Comparison of ENCODE assay signal across 9 mouse cellular contexts in genomic region chr17:12203414-12203897, GRCm38 (mm10).
DNase-seq lines count a peak whose midpoint lies in the region; ATAC-seq and TF ChIP-seq lines count a peak whose summit lies in the region.
"Had no signal": no experiment of that assay in that cellular context is flagged by ENCODE, and none has a peak within 500 bp of the region (broad histone marks: within the 10 kb centered on the region; RNA-seq: fewer than 3 reads in every experiment).

No protein-coding gene starts in this region.

- peak; percentile 94 for DNase-seq in heart, adult 11 months
- DNase-seq in heart, postnatal 25 days (ENCODE audit: low spot score), result no peak
- peak; percentile 44 for DNase-seq in cerebellum, adult 11 months
- no peak for DNase-seq in liver, postnatal 0 days
- no peak for DNase-seq in urinary bladder, postnatal 4 days (ENCODE audit: low spot score in 2 of 2)
- DNase-seq in kidney, adult 11 months, result no peak
- no peak for DNase-seq in adrenal gland, postnatal 36 days

- no peak for TF ChIP-seq EP300 in liver, postnatal 0 days (IDR thresholded peaks at IDR 0.05; ENCODE audit: low read depth)

- H3K4me1 ChIP-seq in heart, embryonic 12.5 days (replicated peaks), result peaks cover 45% of the 10 kb centered on the region
- peaks cover 67% of the 10 kb centered on the region for H3K4me1 ChIP-seq in liver, postnatal 0 days (ENCODE audit: insufficient read depth)

- peaks cover 5% of the 10 kb centered on the region for H3K36me3 ChIP-seq in heart, embryonic 12.5 days
- peaks cover 2% of the 10 kb centered on the region for H3K36me3 ChIP-seq in liver, postnatal 0 days (replicated peaks; ENCODE audit: insufficient read depth, low read length)
- H3K36me3 ChIP-seq: embryonic facial prominence, embryonic 12.5 days had no signal

- peak overlapping the region; percentile 16; the same call in 1 of the 2 replicates for H3K9ac ChIP-seq in heart, embryonic 12.5 days
- peak overlapping the region; percentile 11; the same call in 1 of the 2 replicates for H3K9ac ChIP-seq in liver, postnatal 0 days (replicated peaks)
- H3K9ac ChIP-seq: embryonic facial prominence, embryonic 12.5 days had no signal

- no peaks in the 10 kb centered on the region for H3K27me3 ChIP-seq in heart, embryonic 12.5 days (replicated peaks)
- H3K27me3 ChIP-seq in liver, postnatal 0 days (ENCODE audit: insufficient read depth, low read length), result no peaks in the 10 kb centered on the region
- H3K27me3 ChIP-seq: embryonic facial prominence, embryonic 12.5 days had no signal

- ATAC-seq in heart, embryonic 12.5 days (ENCODE audit: insufficient number of reproducible peaks, low FRiP score), result no peak
- ATAC-seq in liver, postnatal 0 days, result no peak

- intact Hi-C loops in heart, postnatal 25 days (cut with DNase I), result no loop called here

- H3K9me3 ChIP-seq in heart, embryonic 12.5 days (replicated peaks), result no peaks in the 10 kb centered on the region
- H3K9me3 ChIP-seq in liver, postnatal 0 days (ENCODE audit: low read length), result no peaks in the 10 kb centered on the region
- H3K9me3 ChIP-seq: embryonic facial prominence, embryonic 12.5 days had no signal

- WGBS in heart, embryonic 12.5 days, result 56% methylated on average over 15 of the region's 15 CpGs
- WGBS in liver, postnatal 0 days (ENCODE audit: insufficient replicate concordance), result 80% methylated on average over 15 of the region's 15 CpGs

- peak overlapping the region; percentile 73 for H3K27ac ChIP-seq in heart, embryonic 12.5 days (ENCODE audit: poor library complexity, severe bottlenecking)
- peak overlapping the region; percentile 99 for H3K27ac ChIP-seq in liver, postnatal 0 days (ENCODE audit: low read depth)
- H3K27ac ChIP-seq: embryonic facial prominence, embryonic 12.5 days had no signal

- no peak overlapping the region for H3K4me3 ChIP-seq in heart, embryonic 12.5 days
- H3K4me3 ChIP-seq in liver, postnatal 0 days (ENCODE audit: low read depth, low read length), result no peak overlapping the region
- H3K4me3 ChIP-seq: embryonic facial prominence, embryonic 12.5 days had no signal

- H3K4me2 ChIP-seq in heart, embryonic 12.5 days, result 0 out of 2 replicates have a peak overlapping the region, but pooled peaks have one; percentile 13
- H3K4me2 ChIP-seq in liver, postnatal 0 days (ENCODE audit: low read depth, low read length), result no peak overlapping the region
- H3K4me2 ChIP-seq: embryonic facial prominence, embryonic 12.5 days had no signal

- TF ChIP-seq CTCF in liver, postnatal 0 days (IDR thresholded peaks at IDR 0.05; ENCODE audit: low read depth), result no peak

Comparison
In these comparisons a context has a peak if more than half of its experiments do, and no peak if none do; other contexts are left out.
1. DNase-seq: peak in heart, adult 11 months (single experiment) and cerebellum, adult 11 months (single experiment); none in heart, postnatal 25 days (single experiment), liver, postnatal 0 days (single experiment), urinary bladder, postnatal 4 days (0 of 2), kidney, adult 11 months (single experiment) and adrenal gland, postnatal 36 days (0 of 2).